Mouse (Mus musculus) stomach, postnatal 0 days (tissue): ENCODE results near the gene Pomc. TPM values are rescaled to one million over a fixed set of nuclear protein-coding genes. Genes with fewer than 3 reads are reported as not detected.
A peak's percentile ranks its signal among the peaks of the same experiment; 100 is the strongest.
"Not testable (repeated sequence)": the region's sequence is repeated elsewhere in the genome, so short reads cannot be mapped to it uniquely, and the experiment has no call there.

Experiments
- ATAC-seq: fragments of 200-750 bp; cut with Nextera tagmentation; 2 replicates; pipeline ENCODE4 v1.8.0; 2017; ENCODE audit not compliant: low FRiP score, low TSS enrichment
- DNase-seq: peaks from one replicate; pipeline ENCODE4 v3.0.0-alpha.2; 2016; ENCODE audit warnings: low spot score
- H3K27ac ChIP-seq: fragments of 300-500 bp; sonication (generic); replicated peaks from 2 replicates; pipeline ENCODE4 v1.5.1; 2014; ENCODE audit warnings: mild to moderate bottlenecking, control low read depth
- H3K27me3 ChIP-seq: fragments of 300-500 bp; sonication (generic); 2 replicates; pipeline ENCODE4 v1.6.1; 2014; ENCODE audit warnings: low read length; ENCODE audit not compliant: control insufficient read depth, insufficient read depth
- H3K36me3 ChIP-seq: fragments of 300-500 bp; sonication (generic); 2 replicates; pipeline ENCODE4 v1.6.1; 2014; ENCODE audit warnings: low read length, mixed read lengths; ENCODE audit not compliant: control insufficient read depth, insufficient read depth
- H3K4me1 ChIP-seq: fragments of 300-500 bp; sonication (generic); replicated peaks from 2 replicates; pipeline ENCODE4 v1.6.1; 2014; ENCODE audit warnings: antibody characterized with exemption; ENCODE audit not compliant: control insufficient read depth, insufficient read depth
- H3K4me2 ChIP-seq: fragments of 300-500 bp; sonication (generic); replicated peaks from 2 replicates; pipeline ENCODE4 v1.6.1; 2014; ENCODE audit warnings: low read depth, mild to moderate bottlenecking, control low read depth, moderate library complexity
- H3K4me3 ChIP-seq: fragments of 300-500 bp; sonication (generic); 2 replicates; pipeline ENCODE4 v1.5.1; 2014; ENCODE audit warnings: low read depth, low read length, control low read depth
- H3K9ac ChIP-seq: fragments of 300-500 bp; sonication (generic); 2 replicates; pipeline ENCODE4 v1.6.1; 2014; ENCODE audit warnings: mild to moderate bottlenecking, low read length, control low read depth, mixed read lengths
- H3K9me3 ChIP-seq: fragments of 300-500 bp; sonication (generic); 2 replicates; pipeline ENCODE4 v1.6.1; 2016; ENCODE audit warnings: low read length; ENCODE audit not compliant: control insufficient read depth
- CTCF ChIP-seq: IDR thresholded peaks from 2 replicates; pipeline ENCODE4 v1.5.1; 2016; ENCODE audit warnings: antibody characterized with exemption, low read depth, mild to moderate bottlenecking, moderate library complexity
- EP300 ChIP-seq: optimal IDR thresholded peaks from 2 replicates; pipeline ENCODE3; 2016; ENCODE audit warnings: antibody characterized with exemption
- WGBS: fragments of 180-500 bp; shearing (Covaris S2); extraction: QIAGEN DNeasy Blood & Tissue Kit; methylation state at CpG from one replicate; pipeline ENCODE4 v1.1.7; 2014; 5-methylcytosine and 5-hydroxymethylcytosine counted together
- polyA plus RNA-seq: library from polyadenylated mRNA; unstranded; fragments of >200 nt; fragmentation: Nextera tagmentation; extraction: Ambion mirVana; gene quantifications from 2 replicates; pipeline ENCODE4 v1.2.1, GENCODE M21; 2015

Gene Pomc
- polyA plus RNA-seq, 1 experiment from 2014 or later = 0.96 TPM

GRCm38 (mm10) chr12:3928841-3929240 is 25.9 kb upstream of the Pomc start:
- Histone ChIP-seq H3K9ac (no peak overlapping the region), H3K4me2 (no peak overlapping the region), H3K27me3 (no peaks in the 10 kb centered on the region), H3K4me3 (no peak overlapping the region), H3K9me3 (no peaks in the 10 kb centered on the region), H3K27ac (no peak overlapping the region), H3K4me1 (no peaks in the 10 kb centered on the region), H3K36me3 (no peaks in the 10 kb centered on the region)
- ATAC-seq (no peak), DNase-seq (peak; percentile 30)
- peak; percentile 67 for TF ChIP-seq CTCF
- TF ChIP-seq EP300 = no peak
- WGBS = 73% methylated on average over 3 of the region's 3 CpGs

GRCm38 (mm10) chr12:3930090-3930865 is 24.5 kb upstream of the Pomc start:
- H3K9me3 ChIP-seq, ATAC-seq, H3K9ac ChIP-seq, H3K27ac ChIP-seq, DNase-seq, H3K4me1 ChIP-seq, H3K4me2 ChIP-seq, H3K4me3 ChIP-seq, H3K27me3 ChIP-seq, H3K36me3 ChIP-seq: not testable (repeated sequence)
- WGBS = 88% methylated on average over 29 of the region's 47 CpGs

- DNase-seq = no peak
- H3K36me3 ChIP-seq = no peaks in the 10 kb centered on the region
- H3K4me2 ChIP-seq = no peak overlapping the region
- no peaks in the 10 kb centered on the region for H3K9me3 ChIP-seq
- H3K4me1 ChIP-seq = no peaks in the 10 kb centered on the region
- TF ChIP-seq CTCF (no peak), EP300 (no peak)
- H3K9ac ChIP-seq = no peak overlapping the region
- H3K4me3 ChIP-seq = no peak overlapping the region
- ATAC-seq = no peak
- 45% methylated on average over 11 of the region's 11 CpGs for WGBS
- H3K27me3 ChIP-seq = no peaks in the 10 kb centered on the region
- no peak overlapping the region for H3K27ac ChIP-seq
Measured at GRCm38 (mm10) chr12:3942026-3942425, 12.7 kb upstream of the Pomc start.

GRCm38 (mm10) chr12:3944454-3945073 is 10.2 kb upstream of the Pomc start:
- DNase-seq (no peak), ATAC-seq (no peak)
- TF ChIP-seq CTCF (no peak), EP300 (no peak)
- 60% methylated on average over 4 of the region's 4 CpGs for WGBS
- Histone ChIP-seq H3K36me3 (no peaks in the 10 kb centered on the region), H3K9ac (no peak overlapping the region), H3K4me3 (no peak overlapping the region), H3K27ac (no peak overlapping the region), H3K9me3 (no peaks in the 10 kb centered on the region), H3K27me3 (no peaks in the 10 kb centered on the region), H3K4me2 (no peak overlapping the region), H3K4me1 (no peaks in the 10 kb centered on the region)

- 76% methylated on average over 6 of the region's 6 CpGs for WGBS
- no peak overlapping the region for H3K4me3 ChIP-seq
- TF ChIP-seq CTCF (no peak), EP300 (no peak)
- H3K27me3 ChIP-seq = no peaks in the 10 kb centered on the region
- no peaks in the 10 kb centered on the region for H3K36me3 ChIP-seq
- H3K27ac ChIP-seq = no peak overlapping the region
- no peaks in the 10 kb centered on the region for H3K9me3 ChIP-seq
- DNase-seq (no peak), ATAC-seq (no peak)
- H3K9ac ChIP-seq = no peak overlapping the region
- no peaks in the 10 kb centered on the region for H3K4me1 ChIP-seq
- H3K4me2 ChIP-seq = no peak overlapping the region
Measured at GRCm38 (mm10) chr12:3947503-3947902, 7.2 kb upstream of the Pomc start.

- WGBS = 28% methylated on average over 10 of the region's 10 CpGs
- H3K36me3 ChIP-seq = no peaks in the 10 kb centered on the region
- no peak for ATAC-seq
- no peaks in the 10 kb centered on the region; the same call in 1 of the 2 replicates for H3K27me3 ChIP-seq
- H3K27ac ChIP-seq = no peak overlapping the region
- H3K4me3 ChIP-seq = no peak overlapping the region
- peaks cover 2% of the 10 kb centered on the region; the same call in 1 of the 2 replicates for H3K4me1 ChIP-seq
- H3K9ac ChIP-seq = no peak overlapping the region
- H3K4me2 ChIP-seq = no peak overlapping the region
- H3K9me3 ChIP-seq = no peaks in the 10 kb centered on the region
- TF ChIP-seq CTCF (no peak), EP300 (no peak)
- no peak for DNase-seq
Measured at GRCm38 (mm10) chr12:3955371-3955770, 620 bp downstream of the Pomc start.
